Mouse (Mus musculus) C2C12 (cell line): ENCODE measurements around the gene Mb. TPM values are rescaled to one million over a fixed set of nuclear protein-coding genes. Genes with fewer than 3 reads are reported as not detected.

Experiments
- H3K27me3 ChIP-seq: one replicate; pipeline ENCODE4 v1.6.1; 2011; ENCODE audit not compliant: control insufficient read depth, insufficient read depth, insufficient read length
- H3K36me3 ChIP-seq: one replicate; pipeline ENCODE4 v1.6.1; 2011; ENCODE audit not compliant: control insufficient read depth, insufficient read depth
- H3K4me3 ChIP-seq: one replicate; pipeline ENCODE4 v1.5.1; 2011; ENCODE audit warnings: mild to moderate bottlenecking, control low read depth; ENCODE audit not compliant: poor library complexity, insufficient read depth, severe bottlenecking
- H3K79me2 ChIP-seq: one replicate; pipeline ENCODE4 v1.6.1; 2011; ENCODE audit not compliant: control insufficient read depth, insufficient read depth
- H3K79me3 ChIP-seq: one replicate; pipeline ENCODE4 v1.6.1; 2011; ENCODE audit warnings: low read depth, control low read depth
- H3ac ChIP-seq: one replicate; pipeline ENCODE3; 2011; ENCODE audit warnings: low read depth; ENCODE audit not compliant: control insufficient read depth, insufficient read length
- CEBPB ChIP-seq: IDR thresholded peaks from one replicate; pipeline ENCODE4 v1.6.1; 2011; ENCODE audit warnings: low read depth, mild to moderate bottlenecking, control low read depth, moderate library complexity
- CTCF ChIP-seq: IDR thresholded peaks from one replicate; pipeline ENCODE4 v1.5.1; 2011; ENCODE audit not compliant: control insufficient read depth, insufficient read depth, insufficient read length
- FOSL1 ChIP-seq: IDR thresholded peaks from one replicate; pipeline ENCODE4 v1.8.0; 2011; ENCODE audit warnings: mild to moderate bottlenecking, low read length; ENCODE audit not compliant: poor library complexity, insufficient read depth, severe bottlenecking
- MAX ChIP-seq: IDR thresholded peaks from one replicate; pipeline ENCODE4 v1.6.1; 2011; ENCODE audit warnings: mild to moderate bottlenecking, control low read depth
- MYOD1 ChIP-seq: IDR thresholded peaks from one replicate; pipeline ENCODE4 v1.6.1; 2011; ENCODE audit warnings: low read depth; ENCODE audit not compliant: control insufficient read depth, insufficient read length
- MYOG ChIP-seq: IDR thresholded peaks from one replicate; pipeline ENCODE4 v1.6.1; 2011; ENCODE audit not compliant: control insufficient read depth, insufficient read length; ENCODE audit errors: extremely low read depth
- USF1 ChIP-seq: IDR thresholded peaks from one replicate; pipeline ENCODE4 v1.6.1; 2011; ENCODE audit warnings: low read depth, mild to moderate bottlenecking, control low read depth, moderate library complexity
- polyA plus RNA-seq: library from polyadenylated mRNA; unstranded; fragments of >200 nt; fragmentation: generic; extraction: Trizol; gene quantifications from one replicate; pipeline ENCODE4 v1.2.1, GENCODE M21; 2012; ENCODE audit warnings: missing spikeins

The Mb gene
- polyA plus RNA-seq, 1 experiment, result 3.1 TPM

GRCm38 (mm10) chr15:76982745-76983144 is 67.7 kb downstream of the Mb start:
- no peak overlapping the region for H3K4me3 ChIP-seq

DNA sequence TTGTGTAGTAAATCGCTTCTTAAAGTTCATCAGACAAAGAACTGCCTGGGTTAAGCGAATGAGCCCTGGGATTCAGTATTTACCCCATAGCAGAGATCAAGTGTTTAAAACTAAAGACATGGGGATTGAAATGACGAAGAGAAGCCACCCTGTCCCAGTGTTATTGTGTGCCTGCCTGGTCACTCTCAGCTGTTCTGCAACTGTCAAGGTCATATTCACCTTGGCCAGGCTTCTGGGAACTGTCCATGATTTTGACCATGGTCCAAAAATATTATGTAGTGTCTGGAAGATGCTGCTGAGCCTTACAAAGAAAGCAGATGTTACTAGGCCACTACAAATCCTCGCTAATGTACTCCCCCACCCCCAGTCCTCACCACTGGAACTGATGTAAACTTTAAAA is 70.7 kb downstream of the Mb start:
- Histone ChIP-seq H3K4me3 (no peak overlapping the region), H3K36me3 (no peaks in the 10 kb centered on the region), H3K27me3 (no peaks in the 10 kb centered on the region), H3K79me3 (no peaks in the 10 kb centered on the region), H3ac (no peak overlapping the region), H3K79me2 (no peaks in the 10 kb centered on the region)
- TF ChIP-seq MYOD1 (no peak), CTCF (no peak), MYOG (no peak), CEBPB (no peak), USF1 (no peak), MAX (no peak), FOSL1 (no peak)

More at GRCm38 (mm10) chr15:76982745-76983144, 67.7 kb downstream of the Mb start:
- no peak overlapping the region for H3ac ChIP-seq
- H3K79me2 ChIP-seq, result no peaks in the 10 kb centered on the region
- H3K79me3 ChIP-seq, result no peaks in the 10 kb centered on the region
- H3K27me3 ChIP-seq, result no peaks in the 10 kb centered on the region
- TF ChIP-seq MYOD1, result no peak
- peak; percentile 78 for TF ChIP-seq MAX
- TF ChIP-seq MYOG, result no peak
- no peak for TF ChIP-seq CTCF
- peak; percentile 86 for TF ChIP-seq USF1
- TF ChIP-seq FOSL1, result no peak
- TF ChIP-seq CEBPB, result no peak
- no peaks in the 10 kb centered on the region for H3K36me3 ChIP-seq

GRCm38 (mm10) chr15:76976619-76977018 is 73.9 kb downstream of the Mb start:
- Histone ChIP-seq H3K79me3 (no peaks in the 10 kb centered on the region), H3K4me3 (no peak overlapping the region), H3K79me2 (no peaks in the 10 kb centered on the region), H3ac (no peak overlapping the region), H3K36me3 (no peaks in the 10 kb centered on the region), H3K27me3 (no peaks in the 10 kb centered on the region)
- TF ChIP-seq MYOD1 (peak; percentile 70), FOSL1 (no peak)

- H3K79me2 ChIP-seq, result no peaks in the 10 kb centered on the region
- peak overlapping the region; percentile 77 for H3ac ChIP-seq
- H3K79me3 ChIP-seq, result no peaks in the 10 kb centered on the region
- no peaks in the 10 kb centered on the region for H3K27me3 ChIP-seq
- TF ChIP-seq FOSL1, result no peak
- peak; percentile 62 for TF ChIP-seq CTCF
- TF ChIP-seq MYOD1, result no peak
- no peak for TF ChIP-seq CEBPB
- no peak for TF ChIP-seq MYOG
- peak; percentile 70 for TF ChIP-seq USF1
- TF ChIP-seq MAX, result no peak
- peak overlapping the region; percentile 30 for H3K4me3 ChIP-seq
- H3K36me3 ChIP-seq, result no peaks in the 10 kb centered on the region
Measured at GRCm38 (mm10) chr15:76973855-76974651, 76.4 kb downstream of the Mb start.

DNA sequence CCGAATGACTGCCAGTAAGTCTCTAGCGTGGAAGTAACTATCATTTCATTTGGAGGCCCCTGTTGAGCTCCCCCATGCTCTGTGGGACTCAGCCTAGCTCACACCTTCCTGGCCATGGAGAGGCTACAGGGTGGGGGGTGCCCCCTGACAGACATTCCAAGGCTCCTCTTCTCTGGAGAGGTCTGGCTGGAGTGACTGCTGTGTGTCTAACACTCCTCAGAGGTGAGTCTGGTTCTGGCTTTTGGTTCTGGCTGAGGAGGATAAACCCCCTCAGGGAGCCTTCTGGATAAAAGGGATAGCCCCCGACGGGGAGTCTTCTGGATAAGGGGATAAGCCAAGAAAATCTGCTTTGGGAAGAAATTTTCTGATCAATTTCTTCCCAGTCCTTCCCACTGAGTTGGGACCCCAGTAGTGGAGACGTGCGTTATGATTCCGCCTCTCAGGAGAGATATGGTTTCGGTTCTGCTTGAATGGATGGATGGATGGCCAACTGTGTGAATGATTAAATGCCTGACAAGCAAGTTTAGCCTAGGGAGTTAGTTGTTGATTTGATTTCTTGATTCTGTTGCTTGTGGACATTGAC is 77.1 kb downstream of the Mb start:
- Histone ChIP-seq H3K27me3 (no peaks in the 10 kb centered on the region), H3ac (no peak overlapping the region), H3K4me3 (no peak overlapping the region), H3K36me3 (no peaks in the 10 kb centered on the region), H3K79me2 (no peaks in the 10 kb centered on the region), H3K79me3 (no peaks in the 10 kb centered on the region)
- TF ChIP-seq USF1, result no peak
- TF ChIP-seq CTCF, result no peak
- TF ChIP-seq MYOG, result no peak
- TF ChIP-seq FOSL1, result no peak
- TF ChIP-seq MYOD1, result no peak
- no peak for TF ChIP-seq CEBPB
- TF ChIP-seq MAX, result no peak

GRCm38 (mm10) chr15:76972661-76973060 is 77.8 kb downstream of the Mb start:
- H3K79me2 ChIP-seq, result no peaks in the 10 kb centered on the region
- no peaks in the 10 kb centered on the region for H3K27me3 ChIP-seq
- no peak overlapping the region for H3K4me3 ChIP-seq
- no peaks in the 10 kb centered on the region for H3K36me3 ChIP-seq
- TF ChIP-seq MYOG, result no peak
- no peak for TF ChIP-seq FOSL1
- H3K79me3 ChIP-seq, result no peaks in the 10 kb centered on the region
- H3ac ChIP-seq, result no peak overlapping the region

Other genes with a start within 250 kb of the Mb start
- gene Zfp251, start 179.2 kb downstream of the Mb start, polyA plus RNA-seq, result 9.2 TPM
- 11.8 TPM for gene Zfp7, start 171.4 kb downstream of the Mb start, polyA plus RNA-seq
- gene Gm49527, start 171.3 kb downstream of the Mb start, polyA plus RNA-seq, result 0.62 TPM
- gene Zfp647, start 125.2 kb downstream of the Mb start, polyA plus RNA-seq, result 6.9 TPM
- 49.3 TPM for gene 1110038F14Rik, start 102.2 kb downstream of the Mb start, polyA plus RNA-seq
- 0.06 TPM for gene Apol6, start 5.9 kb downstream of the Mb start, polyA plus RNA-seq